Mouse (Mus musculus) brain, adult 2 months (tissue): ENCODE results near the gene Nav3.

Experiments used
- DNase-seq: peaks from one replicate; pipeline ENCODE4 v3.0.0; 2011; ENCODE audit warnings: low read depth, low spot score

Nav3 gene

DNA sequence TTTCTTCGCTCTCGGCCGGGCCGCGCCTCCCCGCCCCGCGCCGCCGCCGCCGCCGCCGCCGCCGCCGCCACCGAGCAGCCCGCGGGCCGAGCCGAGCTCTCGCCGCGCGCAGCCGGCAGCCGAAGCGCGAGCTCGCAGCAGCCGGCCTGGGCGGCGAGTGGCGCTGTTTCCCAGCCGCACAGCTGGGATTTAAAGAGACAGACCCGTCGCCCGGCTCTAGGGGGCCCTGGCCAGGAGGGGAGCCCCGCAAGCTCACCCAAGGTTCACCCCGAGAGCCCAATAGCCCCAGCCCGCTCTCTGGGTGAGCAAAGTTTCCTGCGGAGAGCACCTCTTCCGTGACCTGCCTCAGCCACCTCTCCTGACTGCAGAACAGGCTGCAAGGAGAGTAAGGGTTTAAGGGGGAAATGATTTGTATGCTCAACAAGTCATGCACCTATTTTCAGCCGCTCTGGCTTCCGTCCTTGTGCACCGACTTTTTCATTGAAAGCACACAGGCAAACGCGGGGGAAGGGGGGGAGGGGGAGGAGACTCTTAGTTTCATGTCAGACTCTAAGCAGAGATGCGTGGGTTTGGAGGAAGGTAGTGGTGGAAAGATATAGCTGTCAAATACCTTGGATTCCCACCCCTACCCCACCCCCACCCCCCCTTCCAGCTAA lies at the start of gene Nav3:
Nav3 (minus strand) TSS at position 367 of the 656 bp plus-strand sequence.
- DNase-seq, result peak; percentile 90

DNA sequence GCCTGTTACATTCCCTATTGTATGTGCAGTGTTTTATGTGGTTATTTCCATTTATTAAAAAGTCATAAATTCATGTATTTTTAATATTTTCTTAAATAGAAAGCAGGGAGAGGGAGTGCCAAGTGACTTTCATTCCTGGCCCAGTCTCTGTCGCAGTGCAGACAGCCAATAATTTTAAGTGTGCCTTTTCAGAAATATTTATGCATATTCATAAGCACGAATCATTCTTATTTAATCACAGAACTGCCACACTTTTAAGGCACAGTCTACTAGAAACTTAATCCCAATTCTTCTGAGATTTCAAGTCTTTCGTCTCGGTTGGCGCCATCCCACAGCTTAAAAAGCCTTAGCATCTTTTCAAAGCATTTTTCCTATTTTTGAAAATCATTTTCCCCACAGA lies 29.3 kb upstream of the Nav3 start:
- peak; percentile 20 for DNase-seq

DNA sequence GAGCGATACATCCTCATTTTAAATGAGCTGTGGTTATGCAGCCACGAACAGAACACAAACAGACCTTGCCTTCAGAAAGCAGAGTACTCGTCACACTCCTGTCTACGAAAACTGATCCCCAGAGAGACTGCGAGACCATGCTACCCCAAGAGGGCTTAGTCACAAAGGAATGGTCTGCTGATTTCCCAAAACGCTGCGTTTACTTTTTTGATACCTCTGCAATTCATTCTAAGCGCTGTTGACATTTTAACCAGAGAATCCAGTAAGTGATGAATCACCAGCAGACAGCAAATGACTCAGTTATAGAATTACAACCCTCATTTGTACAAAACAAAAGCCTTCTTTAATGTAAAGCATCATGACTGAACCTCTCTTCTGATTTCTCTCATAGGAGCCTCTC lies 28.8 kb upstream of the Nav3 start:
- DNase-seq, result peak; percentile 58

GRCm38 (mm10) chr10:110479189-110479588 lies 23.2 kb upstream of the Nav3 start:
- DNase-seq, result peak; percentile 79

GRCm38 (mm10) chr10:110477689-110478314 lies 21.8 kb upstream of the Nav3 start:
- DNase-seq, result peak; percentile 78

DNA sequence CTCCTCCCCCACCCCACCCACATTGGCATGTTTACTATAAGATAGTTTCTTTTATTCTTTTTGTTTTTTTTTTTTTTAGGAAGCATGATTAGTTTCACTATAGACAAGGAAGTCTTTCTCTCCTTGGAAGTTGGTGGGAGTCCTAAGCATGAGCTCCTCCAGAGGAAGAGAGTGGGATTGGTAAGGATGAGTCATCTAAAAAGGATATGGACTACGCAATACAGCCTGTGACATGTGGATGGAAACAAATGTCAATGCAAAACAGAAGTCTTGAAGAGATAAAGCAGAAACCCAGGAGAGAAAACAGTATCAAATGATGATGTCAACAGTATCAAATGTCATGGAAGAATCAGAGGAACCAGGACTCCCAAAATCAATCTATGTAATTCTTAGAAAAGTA lies 18.1 kb upstream of the Nav3 start:
- DNase-seq, result no peak

DNA sequence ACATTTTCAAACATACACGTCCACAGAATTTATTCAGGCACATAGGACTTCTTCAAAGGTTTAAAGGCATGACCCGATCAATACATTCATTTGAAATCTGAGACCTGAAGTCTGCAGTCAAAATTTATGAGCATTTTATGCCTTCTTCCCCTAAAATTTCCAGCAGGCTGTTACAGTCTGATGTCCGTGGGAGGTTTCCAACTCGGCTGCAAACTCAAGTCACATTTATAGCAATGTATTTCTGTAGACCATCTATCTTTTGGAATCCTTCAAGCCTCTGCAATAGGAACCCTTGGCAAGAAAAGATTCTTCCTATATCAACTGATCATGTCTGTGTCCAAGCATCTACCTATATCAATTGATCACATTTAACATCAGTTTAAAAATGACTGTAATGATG lies 13.4 kb upstream of the Nav3 start:
- peak; percentile 76 for DNase-seq

DNA sequence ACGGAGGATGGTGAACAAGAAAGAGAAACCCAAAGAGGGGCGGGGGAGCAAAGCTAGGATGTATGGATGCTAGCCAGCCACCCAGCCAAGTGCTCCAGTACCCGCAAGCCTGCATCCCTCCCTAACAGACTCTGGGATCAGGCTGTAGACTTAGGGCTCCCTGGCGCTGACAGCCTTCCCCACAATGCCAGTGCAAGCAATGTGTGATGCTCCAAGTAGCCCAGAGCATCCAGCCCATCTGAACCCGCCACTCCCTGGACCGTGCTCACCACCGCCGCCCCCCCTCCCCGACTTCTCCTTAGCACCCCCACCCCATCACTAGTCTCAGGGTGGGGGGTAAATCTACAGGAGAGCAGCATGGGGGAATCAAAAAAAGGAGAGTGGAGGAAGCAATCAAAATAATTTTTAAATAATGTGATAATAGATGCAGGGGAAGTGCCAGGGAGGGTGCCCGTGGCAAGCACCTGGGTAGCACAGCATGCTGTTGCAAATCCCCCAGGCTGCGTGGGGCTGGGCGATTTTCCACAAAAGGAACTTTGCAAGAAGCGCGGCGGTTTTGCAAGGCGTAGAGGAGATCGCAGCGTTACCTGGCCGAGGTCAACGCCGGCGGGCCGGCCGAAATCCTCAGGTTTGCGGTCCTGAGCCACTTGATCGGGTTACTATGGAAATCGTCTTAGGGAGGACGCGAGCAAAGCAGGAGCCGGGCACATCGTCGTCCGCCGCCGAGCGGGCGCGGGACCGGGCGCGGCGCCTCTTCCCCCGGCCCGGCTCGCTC lies 754 bp downstream of the Nav3 start:
- peak; percentile 82 for DNase-seq

DNA sequence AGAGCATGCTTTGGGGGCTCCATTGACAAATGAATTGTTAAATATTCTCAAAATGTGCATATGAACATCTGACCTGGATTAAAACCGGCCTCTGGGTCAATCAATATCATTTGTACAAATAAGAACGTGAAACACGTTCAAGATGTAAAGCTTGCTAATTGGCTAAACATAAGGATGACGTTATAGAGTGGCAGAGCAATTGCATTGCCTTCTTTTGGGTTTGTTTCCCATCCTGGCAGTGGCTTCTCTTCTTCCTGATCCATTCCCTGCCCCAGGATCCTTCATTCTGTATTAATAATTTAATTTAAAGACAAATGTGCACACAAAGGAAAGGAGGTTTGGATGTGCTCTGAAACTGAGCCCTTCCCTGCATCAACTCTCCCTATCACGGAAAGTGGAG lies 2.4 kb downstream of the Nav3 start:
- DNase-seq, result peak; percentile 51

DNA sequence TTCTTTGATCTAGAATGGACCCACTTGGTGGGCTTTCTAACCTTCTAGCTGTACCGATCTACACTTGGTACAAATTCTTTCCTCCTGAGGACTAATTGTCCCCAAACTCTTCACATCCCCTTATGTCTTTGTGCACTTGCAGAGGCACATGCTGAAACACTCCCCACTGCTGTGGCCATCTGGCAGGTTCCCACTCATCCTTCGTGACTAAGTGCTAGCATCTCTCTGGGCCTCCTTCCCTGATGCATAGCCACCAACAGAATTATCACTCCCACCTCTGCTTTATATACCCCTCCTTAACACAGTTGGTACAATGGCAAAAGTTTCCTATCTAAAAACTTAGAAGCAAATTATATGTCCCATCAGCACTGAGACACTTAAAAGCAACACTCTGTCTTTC lies 15.6 kb downstream of the Nav3 start:
- DNase-seq, result peak; percentile 95

- no peak for DNase-seq
Observed at GRCm38 (mm10) chr10:110431078-110431477, 24.9 kb downstream of the Nav3 start.

- DNase-seq, result no peak
Observed at GRCm38 (mm10) chr10:110429578-110429977, 26.4 kb downstream of the Nav3 start.

GRCm38 (mm10) chr10:110429052-110429451 lies 27.0 kb downstream of the Nav3 start:
- DNase-seq, result no peak

GRCm38 (mm10) chr10:110421533-110421932 lies 34.5 kb downstream of the Nav3 start:
- DNase-seq, result peak; percentile 56

GRCm38 (mm10) chr10:110417003-110417402 lies 39.0 kb downstream of the Nav3 start:
- DNase-seq, result no peak

DNA sequence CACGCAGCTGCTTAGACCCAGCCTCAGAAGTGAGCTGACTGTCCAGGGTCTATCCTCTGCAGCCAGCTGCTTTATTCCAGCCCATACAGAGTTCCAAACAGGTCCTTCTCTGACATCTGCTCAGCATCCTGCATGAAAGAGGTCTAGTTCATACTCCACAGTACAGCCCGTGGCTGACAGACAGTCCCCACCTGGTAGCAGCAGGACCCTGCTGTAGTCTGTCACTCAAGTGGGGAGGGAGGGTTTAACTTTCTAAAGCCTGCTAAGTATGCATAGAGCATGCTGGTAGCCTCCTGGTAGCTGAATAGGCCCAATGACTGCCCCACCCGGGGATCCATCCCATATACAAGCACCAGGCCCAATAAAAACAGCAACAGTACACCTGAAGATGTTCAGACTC lies 40.4 kb downstream of the Nav3 start:
- DNase-seq, result no peak

- DNase-seq, result no peak
Observed at GRCm38 (mm10) chr10:110413281-110413897, 42.6 kb downstream of the Nav3 start.

GRCm38 (mm10) chr10:110402950-110403349 lies 53.1 kb downstream of the Nav3 start:
- DNase-seq, result no peak

GRCm38 (mm10) chr10:110400642-110401041 lies 55.4 kb downstream of the Nav3 start:
- peak; percentile 53 for DNase-seq

DNA sequence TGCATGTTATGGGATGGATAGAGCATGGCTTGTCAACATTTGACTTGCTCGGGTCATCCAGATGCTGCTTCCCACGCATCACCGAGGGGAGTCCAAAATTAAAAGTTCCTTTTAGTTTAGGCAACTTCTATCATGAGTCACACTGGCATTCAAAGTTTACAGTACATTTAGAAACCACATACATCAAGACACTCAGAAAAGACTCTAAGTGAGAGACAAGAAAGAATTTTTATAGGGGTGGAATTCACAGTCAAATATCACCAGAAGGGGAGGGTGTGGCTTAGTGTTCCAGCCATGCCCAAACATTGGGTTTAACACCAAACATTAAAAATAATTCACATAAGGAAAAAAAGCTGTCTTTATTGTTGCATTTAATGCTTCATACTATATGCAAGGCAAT lies 57.4 kb downstream of the Nav3 start:
- peak; percentile 66 for DNase-seq

DNA sequence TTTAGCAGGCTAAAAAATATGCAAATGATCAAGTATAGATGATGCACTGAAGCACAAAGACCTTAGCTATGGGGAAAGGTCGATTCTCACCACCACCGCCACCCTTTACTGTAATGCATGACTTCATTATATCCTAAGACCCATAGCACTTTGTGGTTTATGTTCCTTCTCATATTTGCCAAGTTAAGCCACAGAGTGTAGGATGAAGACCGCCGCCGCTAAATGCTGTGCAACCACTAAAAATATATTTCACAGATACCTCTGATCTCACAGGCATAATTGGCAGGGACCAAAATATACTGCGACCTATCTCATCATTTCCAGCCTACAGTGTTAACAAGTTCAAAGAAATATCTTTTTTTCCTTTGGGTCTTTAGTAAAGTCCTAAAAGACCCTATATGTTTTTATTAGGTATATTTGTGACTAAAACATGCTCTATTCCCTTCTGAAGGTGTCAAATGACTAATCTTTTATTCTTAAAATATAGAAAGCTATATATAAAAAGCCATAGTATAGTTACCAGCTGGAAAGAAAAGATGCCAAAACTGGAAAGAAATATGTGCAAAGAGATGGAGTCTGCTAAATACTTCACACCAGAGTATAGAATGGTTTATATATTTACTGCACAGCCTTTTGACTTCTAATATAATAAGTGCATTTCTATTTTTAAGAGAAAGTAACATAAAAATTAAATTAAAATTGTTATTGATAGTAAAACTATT lies 69.4 kb downstream of the Nav3 start:
- DNase-seq, result peak; percentile 58
